Mouse (Mus musculus) hindbrain, embryonic 10.5 days (tissue): ENCODE data around the gene Pnrc2. TPM values are rescaled to one million over a fixed set of nuclear protein-coding genes. Genes with fewer than 3 reads are reported as not detected.

Experiments
- DNase-seq: peaks from one replicate; pipeline ENCODE4 v3.0.0-alpha.2; 2017; ENCODE audit warnings: low spot score
- H3K27ac ChIP-seq: fragments of 300-500 bp; sonication (generic); 2 replicates; pipeline ENCODE4 v1.5.1; 2016; ENCODE audit warnings: mild to moderate bottlenecking, moderate library complexity
- H3K27me3 ChIP-seq: fragments of 300-500 bp; sonication (generic); 2 replicates; pipeline ENCODE4 v1.6.1; 2016; ENCODE audit warnings: mild to moderate bottlenecking; ENCODE audit not compliant: poor library complexity, insufficient read depth, severe bottlenecking
- H3K36me3 ChIP-seq: fragments of 300-500 bp; sonication (generic); 2 replicates; pipeline ENCODE4 v1.6.1; 2016; ENCODE audit warnings: mild to moderate bottlenecking, moderate library complexity
- H3K4me1 ChIP-seq: fragments of 300-500 bp; sonication (generic); replicated peaks from 2 replicates; pipeline ENCODE4 v1.6.1; 2016; ENCODE audit warnings: mild to moderate bottlenecking
- H3K4me3 ChIP-seq: fragments of 300-500 bp; sonication (generic); 2 replicates; pipeline ENCODE4 v1.5.1; 2016; ENCODE audit warnings: mild to moderate bottlenecking, moderate library complexity
- H3K9me3 ChIP-seq: fragments of 300-500 bp; sonication (generic); 2 replicates; pipeline ENCODE4 v1.6.1; 2016; ENCODE audit warnings: mild to moderate bottlenecking, moderate library complexity
- WGBS: fragments of 180-500 bp; shearing (Covaris S2); methylation state at CpG from one replicate; pipeline ENCODE4 v1.1.7; 2016; 5-methylcytosine and 5-hydroxymethylcytosine counted together
- polyA plus RNA-seq: library from polyadenylated mRNA; unstranded; fragments of >200 nt; fragmentation: Nextera tagmentation; extraction: Ambion mirVana; gene quantifications from 2 replicates; pipeline ENCODE4 v1.2.1, GENCODE M21; 2016

Gene Pnrc2
- polyA plus RNA-seq, 1 experiment from 2014 or later, result 171 TPM

- WGBS, result 78% methylated on average over 2 of the region's 2 CpGs
- no peaks in the 10 kb centered on the region for H3K27me3 ChIP-seq
- no peaks in the 10 kb centered on the region for H3K9me3 ChIP-seq
- peaks cover 6% of the 10 kb centered on the region for H3K4me1 ChIP-seq
- H3K36me3 ChIP-seq, result no peaks in the 10 kb centered on the region
- no peak for DNase-seq
- H3K27ac ChIP-seq, result no peak overlapping the region
- H3K4me3 ChIP-seq, result no peak overlapping the region
Observed at GRCm38 (mm10) chr4:135823298-135823697, 50.4 kb downstream of the Pnrc2 start.

GRCm38 (mm10) chr4:135821772-135822171 lies 51.9 kb downstream of the Pnrc2 start:
- Histone ChIP-seq H3K4me1 (peaks cover 4% of the 10 kb centered on the region; the same call in 1 of the 2 replicates), H3K4me3 (no peak overlapping the region), H3K27ac (no peak overlapping the region), H3K27me3 (no peaks in the 10 kb centered on the region), H3K9me3 (no peaks in the 10 kb centered on the region), H3K36me3 (no peaks in the 10 kb centered on the region)
- DNase-seq, result no peak
- 85% methylated on average over 4 of the region's 4 CpGs for WGBS

Other genes with a start within 250 kb of the Pnrc2 start
- 0.35 and 0.58 TPM in 2 replicates for gene Ifnlr1, start 187.6 kb downstream of the Pnrc2 start, polyA plus RNA-seq
- not detected in 2 replicates for gene Il22ra1, start 145.7 kb downstream of the Pnrc2 start, polyA plus RNA-seq
- gene Myom3, start 114.1 kb downstream of the Pnrc2 start, polyA plus RNA-seq, result not detected in 2 replicates
- 283 and 352 TPM in 2 replicates for gene Srsf10, start 18.1 kb downstream of the Pnrc2 start, polyA plus RNA-seq
- 0.21 and 0.66 TPM in 2 replicates for gene Cnr2, start 21.5 kb upstream of the Pnrc2 start, polyA plus RNA-seq
- 54.3 and 59.5 TPM in 2 replicates for gene Fuca1, start 46.9 kb upstream of the Pnrc2 start, polyA plus RNA-seq
- 60.3 and 61.4 TPM in 2 replicates for gene Hmgcl, start 72.6 kb upstream of the Pnrc2 start, polyA plus RNA-seq
- 48.5 and 49.7 TPM in 2 replicates for gene Gale, start 89.9 kb upstream of the Pnrc2 start, polyA plus RNA-seq
- 213 and 223 TPM in 2 replicates for gene Lypla2, start 98.8 kb upstream of the Pnrc2 start, polyA plus RNA-seq
- gene Pithd1, start 113.4 kb upstream of the Pnrc2 start, polyA plus RNA-seq, result 60.7 and 61.2 TPM in 2 replicates
- gene Eloa, start 147.9 kb upstream of the Pnrc2 start, polyA plus RNA-seq, result 31.0 and 33.0 TPM in 2 replicates
- gene Rpl11, start 179.6 kb upstream of the Pnrc2 start, polyA plus RNA-seq, result 388 and 497 TPM in 2 replicates